Mouse (Mus musculus) frontal cortex, postnatal 36 days (tissue): ENCODE results near the gene Lcn8.

Experiments
- DNase-seq, 2 experiments: peaks; one replicate each; pipeline ENCODE4 v3.0.0; 2022; ENCODE audit warnings: low spot score in 2 of 2

The Lcn8 gene

DNA sequence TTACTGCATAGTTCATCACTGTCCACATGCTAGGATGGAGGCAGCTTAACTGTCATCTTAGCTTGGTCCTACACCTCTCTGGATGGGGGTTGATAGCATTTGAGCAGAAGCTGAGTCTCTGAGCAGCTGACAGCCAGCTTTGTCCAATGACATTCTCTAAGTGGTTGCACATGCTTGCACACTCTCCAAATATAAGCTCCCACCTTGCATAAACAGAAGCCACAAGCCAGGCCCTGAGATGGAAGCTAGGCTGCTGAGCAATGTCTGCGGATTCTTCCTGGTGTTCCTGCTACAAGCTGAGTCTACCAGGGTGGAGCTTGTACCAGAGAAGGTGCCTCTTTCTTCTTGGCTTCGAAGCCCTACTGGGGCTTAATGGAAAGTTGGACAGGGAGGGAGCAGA lies at the start of gene Lcn8:
Lcn8 (plus strand) TSS at position 219 of the 400 bp plus-strand sequence.
- DNase-seq: no peak

DNA sequence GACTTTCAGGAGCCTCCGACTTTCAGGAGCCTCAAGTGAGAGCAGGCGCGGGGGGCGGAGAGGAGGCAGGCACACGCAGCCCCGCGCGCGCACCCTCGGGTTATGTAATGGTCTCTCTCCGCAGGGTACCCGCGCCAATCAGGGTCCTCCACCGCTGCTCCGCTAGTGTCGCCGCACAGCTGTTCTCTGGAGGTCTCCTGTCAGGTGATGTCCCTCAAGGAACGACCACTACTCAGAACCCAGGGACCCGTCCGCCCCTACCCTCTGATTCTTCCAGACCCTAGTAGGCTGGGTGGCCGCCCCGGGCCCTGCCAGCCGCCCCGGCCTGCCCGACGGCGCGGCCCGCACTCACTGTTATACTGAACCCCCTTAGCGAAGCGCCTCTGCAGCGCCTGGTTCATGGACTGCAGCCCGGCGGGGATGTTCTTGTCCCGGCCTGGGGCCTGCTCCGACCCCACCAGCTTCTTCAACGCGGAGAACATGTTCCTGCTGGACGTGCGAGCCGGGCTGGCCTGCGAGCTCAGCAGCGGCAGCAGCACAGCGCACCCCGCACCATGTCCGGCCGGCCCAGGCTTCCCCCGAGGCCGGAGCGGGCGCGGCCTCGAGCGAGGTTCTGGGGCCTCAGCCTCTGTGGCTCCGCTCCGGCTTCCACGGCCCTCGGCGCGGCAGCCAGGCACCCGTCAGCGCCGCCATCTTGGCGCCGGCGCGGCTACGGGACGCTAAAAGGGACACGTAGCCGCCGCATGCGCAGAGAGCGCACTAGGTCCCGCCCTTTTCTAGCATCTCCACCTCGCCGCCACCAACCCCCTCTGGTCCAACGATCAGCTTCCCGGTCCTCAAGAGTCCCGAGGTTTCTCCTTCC lies 44.9 kb upstream of the Lcn8 start, which contains the start of gene Rabl6:
Rabl6 (minus strand) TSS at position 761 of the 862 bp plus-strand sequence.
- peak; percentile 91 to 92 for DNase-seq

- no peak for DNase-seq
These were observed 44.2 kb upstream of the Lcn8 start for GRCm38 (mm10) chr2:25608671-25609070.

GRCm38 (mm10) chr2:25616398-25616797 lies 36.5 kb upstream of the Lcn8 start:
- no peak for DNase-seq

DNA sequence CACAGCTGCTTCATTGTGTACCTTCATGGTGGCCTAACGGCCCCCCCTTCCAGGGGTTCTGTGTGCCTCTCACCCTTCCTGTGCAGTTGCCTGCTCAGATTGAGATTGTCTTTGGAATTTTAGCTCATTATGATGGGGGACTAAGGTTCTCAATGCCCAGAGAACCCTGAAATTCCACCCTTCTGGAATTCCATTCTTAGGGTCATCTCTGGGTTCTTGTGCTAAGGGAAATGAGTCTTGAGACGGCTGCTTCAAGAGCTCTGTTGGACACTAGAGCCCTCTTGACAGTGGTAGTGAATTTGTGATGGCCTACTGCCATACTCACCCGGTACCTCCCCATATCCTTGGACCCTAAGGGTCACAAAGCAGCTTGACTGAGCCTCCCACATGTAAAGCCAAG lies 35.3 kb upstream of the Lcn8 start, which contains the start of gene Ccdc183:
Ccdc183 (minus strand) TSS at position 101 of the 400 bp plus-strand sequence.
- no peak for DNase-seq

DNA sequence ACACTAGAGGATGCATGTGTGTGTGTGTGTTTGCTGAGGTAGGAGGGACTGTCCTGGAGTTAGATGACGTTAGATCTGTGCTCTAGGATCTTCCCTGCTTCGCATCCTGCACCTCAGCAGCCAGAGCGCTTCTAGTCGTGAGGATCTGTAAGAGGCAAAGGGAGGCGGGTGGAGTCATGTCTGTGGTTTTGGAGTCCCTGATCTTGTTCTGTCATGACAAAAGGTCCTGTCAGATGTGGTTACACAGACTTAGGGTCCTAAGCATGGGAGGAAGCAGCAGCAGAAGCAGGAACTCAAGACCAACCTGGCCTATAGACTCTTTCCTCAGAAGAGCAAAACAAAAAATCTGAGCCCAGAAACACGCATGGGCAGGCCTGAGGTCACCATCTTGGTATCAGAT lies 32.5 kb upstream of the Lcn8 start:
- no peak for DNase-seq

DNA sequence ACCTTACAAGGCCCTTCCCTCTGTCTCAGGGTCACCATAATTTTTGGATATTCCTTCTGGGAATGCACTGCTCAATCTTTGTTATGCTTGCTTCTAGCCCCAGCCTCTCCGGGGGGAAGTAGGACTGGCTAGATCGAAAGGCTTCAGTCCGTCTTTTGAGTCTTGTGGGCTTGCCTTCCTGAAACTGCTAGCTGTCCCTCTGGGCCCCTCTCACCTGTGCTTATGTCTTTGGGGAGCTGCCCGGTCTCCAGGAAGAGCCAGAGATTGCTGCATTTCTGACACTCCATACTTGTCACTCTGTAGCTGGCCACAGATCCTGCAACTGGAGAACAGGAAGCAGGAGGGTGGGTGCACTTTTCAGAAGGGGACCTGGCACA lies 32.1 kb upstream of the Lcn8 start:
- DNase-seq: no peak

DNA sequence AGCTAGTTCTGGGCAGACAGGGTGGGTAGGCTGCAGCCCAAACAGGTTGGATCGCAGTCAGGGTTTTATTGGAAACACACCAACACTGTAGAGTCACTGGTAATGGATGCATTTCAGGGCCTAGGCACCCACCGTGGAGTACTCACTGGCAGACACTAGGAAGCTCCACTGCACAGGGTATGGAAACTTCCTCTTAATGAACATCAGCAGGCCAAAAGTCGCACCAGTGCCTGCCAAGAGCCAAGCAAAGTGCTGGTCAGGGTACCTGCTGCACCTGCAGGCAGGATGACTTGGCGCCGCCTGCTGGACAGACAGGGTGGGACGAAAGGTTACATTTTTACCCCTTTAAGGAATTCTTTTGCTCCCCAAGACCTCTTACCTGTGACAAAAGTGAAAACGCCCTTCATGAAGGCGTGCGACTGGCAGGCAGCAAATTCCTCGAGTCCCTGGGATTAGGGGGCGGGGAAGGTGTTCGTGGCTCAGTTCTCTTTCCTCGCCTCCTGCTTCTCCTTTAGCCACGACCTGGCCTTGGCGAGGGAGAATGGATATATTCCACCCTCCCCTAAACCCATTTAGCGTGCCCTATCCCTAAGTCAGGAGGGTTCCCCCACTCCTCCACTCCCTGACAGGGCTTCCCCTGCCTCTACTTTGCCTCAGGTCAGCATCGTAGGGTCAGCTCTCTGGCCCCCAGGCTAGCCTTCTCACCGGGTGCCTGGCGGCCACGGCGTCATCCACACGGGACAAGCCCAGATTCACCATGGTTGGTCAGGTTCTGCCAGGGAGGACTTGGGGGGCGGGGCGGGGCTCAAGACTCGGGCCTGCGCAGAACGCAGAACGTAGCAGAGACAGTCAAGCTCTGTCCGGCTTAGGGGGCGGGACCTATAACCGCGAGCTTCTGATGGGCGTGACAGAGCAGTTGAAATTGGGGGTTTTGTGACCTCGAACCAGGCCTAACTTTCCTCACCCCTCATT lies 31.4 kb upstream of the Lcn8 start, which contains the start of gene Tmem141:
Tmem141 (minus strand) TSS at position 777 of the 972 bp plus-strand sequence.
- DNase-seq: peak; percentile 84 to 88

- no peak for DNase-seq
These were observed 26.9 kb upstream of the Lcn8 start for GRCm38 (mm10) chr2:25625986-25626385.

- DNase-seq: no peak
These were observed 25.1 kb upstream of the Lcn8 start, which contains the start of gene Fcna for GRCm38 (mm10) chr2:25627811-25628210. Fcna (minus strand) TSS chr2:25628030.

GRCm38 (mm10) chr2:25628738-25629137 lies 24.2 kb upstream of the Lcn8 start:
- no peak for DNase-seq

GRCm38 (mm10) chr2:25633616-25634015 lies 19.3 kb upstream of the Lcn8 start:
- DNase-seq: no peak

GRCm38 (mm10) chr2:25634046-25634445 lies 18.9 kb upstream of the Lcn8 start:
- DNase-seq: no peak

DNA sequence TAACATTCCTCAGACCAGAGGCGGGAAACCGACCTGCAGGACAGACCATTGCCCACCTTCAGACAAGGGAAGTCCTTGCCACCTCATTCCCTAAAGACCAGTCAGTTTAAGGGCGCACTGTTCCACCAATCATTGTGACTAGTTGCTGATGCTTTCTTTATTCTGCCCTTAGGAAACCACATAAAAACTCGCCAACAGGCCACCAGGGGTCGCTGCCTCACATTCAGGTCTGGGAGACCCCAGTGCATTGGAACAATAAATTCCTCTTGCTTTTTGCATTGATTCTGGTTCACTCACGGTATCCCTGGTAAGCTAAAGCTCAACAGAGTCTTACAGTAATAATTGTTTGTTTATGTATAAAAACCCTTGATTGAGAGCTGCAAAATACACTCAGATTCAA lies 13.0 kb upstream of the Lcn8 start:
- peak; percentile 17 to 26 for DNase-seq

DNA sequence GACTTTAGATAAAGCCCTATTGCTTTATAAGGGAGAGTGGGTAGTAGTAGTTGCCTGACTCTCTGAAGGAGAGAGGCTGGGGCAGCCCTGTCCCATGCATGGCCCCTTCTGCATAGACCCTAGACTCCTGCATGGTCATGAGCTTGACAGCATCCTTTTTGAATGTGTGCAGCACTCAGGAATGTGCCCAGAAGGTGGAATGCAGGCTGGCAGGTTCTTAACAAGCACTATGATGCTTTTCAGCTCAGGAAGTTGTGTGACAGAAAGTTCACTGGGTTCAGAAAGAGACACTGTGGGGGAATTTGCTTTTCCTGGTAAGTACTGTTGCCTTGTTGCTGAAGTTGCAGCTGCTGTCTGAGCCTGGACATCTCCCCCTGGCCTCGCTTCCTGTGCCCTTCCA lies 1.6 kb downstream of the Lcn8 start:
- DNase-seq: no peak

GRCm38 (mm10) chr2:25656691-25657090 lies 3.8 kb downstream of the Lcn8 start:
- DNase-seq: peak; percentile 4 to 35

- DNase-seq: no peak
These were observed 4.3 kb downstream of the Lcn8 start for GRCm38 (mm10) chr2:25657246-25657645.

GRCm38 (mm10) chr2:25657652-25658051 lies 4.7 kb downstream of the Lcn8 start, which contains the start of gene Lcn5:
Lcn5 (plus strand) TSS chr2:25657952.
- no peak for DNase-seq

DNA sequence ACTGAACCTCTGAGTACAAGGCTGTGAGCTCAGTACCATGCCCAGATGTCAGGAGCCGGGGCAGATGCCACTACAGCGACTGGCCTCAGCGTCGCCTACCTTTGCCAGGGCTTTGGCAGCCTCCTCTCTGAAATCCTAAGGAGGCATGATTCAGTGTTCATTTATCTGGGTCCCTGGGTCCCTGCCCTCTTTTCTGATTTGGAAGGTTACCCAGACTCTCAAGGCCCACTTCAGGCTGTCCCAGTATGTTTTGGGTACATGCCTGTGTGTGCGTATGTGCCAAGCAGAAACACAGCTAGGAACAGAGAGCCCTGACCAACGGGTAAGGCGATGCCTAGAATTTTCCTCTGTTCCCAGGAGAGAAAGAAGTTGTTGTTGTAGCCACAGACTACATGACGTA lies 7.4 kb downstream of the Lcn8 start:
- DNase-seq: no peak

GRCm38 (mm10) chr2:25661245-25661970 lies 8.5 kb downstream of the Lcn8 start:
- no peak for DNase-seq

DNA sequence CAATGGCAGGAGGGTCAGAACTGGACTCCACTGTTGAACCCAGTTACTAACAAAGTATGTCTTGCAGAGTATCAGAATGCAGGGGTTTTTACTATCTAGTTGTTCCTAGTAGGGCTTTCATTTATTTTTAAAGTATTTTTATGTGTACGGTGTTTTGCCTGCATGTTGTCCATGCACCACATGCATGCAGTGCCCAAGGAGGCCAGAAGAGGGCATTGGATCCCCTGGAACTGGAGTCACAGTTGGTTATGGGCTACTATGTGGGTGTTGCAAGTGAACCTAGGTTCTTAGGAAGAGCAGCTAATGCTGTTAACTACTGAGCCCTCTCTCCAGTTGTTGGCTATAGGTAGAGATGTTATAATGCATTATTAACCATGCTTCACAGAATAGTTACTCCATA lies 10.6 kb downstream of the Lcn8 start:
- peak; percentile 19 to 35 for DNase-seq
